In the genomic region with DNA sequence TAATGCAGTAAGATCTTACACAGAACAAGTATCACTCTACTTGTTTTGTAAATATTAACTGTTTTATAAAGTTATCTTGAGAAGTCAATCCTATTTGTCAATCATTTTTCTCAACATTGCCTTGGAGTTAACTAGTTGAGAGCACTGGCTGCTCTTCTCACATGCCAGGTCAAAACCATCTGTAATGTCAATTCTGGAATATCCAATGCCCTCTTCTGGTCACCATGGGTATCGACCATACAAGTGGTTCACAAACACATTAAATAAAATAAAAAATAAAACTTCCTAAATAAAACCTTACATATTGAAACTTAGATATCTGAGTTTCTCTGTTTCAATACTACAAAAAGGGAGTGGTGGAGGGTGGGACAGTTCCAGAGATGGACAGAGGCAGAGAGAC, we compare ENCODE assay signal across 14 mouse cellular contexts.
DNase-seq lines count a peak whose midpoint lies in the region; ATAC-seq and TF ChIP-seq lines count a peak whose summit lies in the region.
"Had no signal": no experiment of that assay in that cellular context is flagged by ENCODE, and none has a peak within 500 bp of the region (broad histone marks: within the 10 kb centered on the region; RNA-seq: fewer than 3 reads in every experiment).

No protein-coding gene starts in this region.

- H3K9me3 ChIP-seq in kidney, postnatal 0 days (replicated peaks; ENCODE audit: low read length): no peaks in the 10 kb centered on the region
- no peaks in the 10 kb centered on the region for H3K9me3 ChIP-seq in limb, embryonic 10.5 days (replicated peaks)
- H3K9me3 ChIP-seq: embryonic facial prominence, embryonic 15.5 days; hindbrain, embryonic 12.5 days; midbrain, embryonic 15.5 days had no signal

- H3K9ac ChIP-seq in kidney, postnatal 0 days (ENCODE audit: low read depth, low read length): no peak overlapping the region
- H3K9ac ChIP-seq: embryonic facial prominence, embryonic 15.5 days; hindbrain, embryonic 12.5 days; midbrain, embryonic 15.5 days had no signal

- no peak overlapping the region for H3K4me2 ChIP-seq in kidney, postnatal 0 days (ENCODE audit: low read length)
- H3K4me2 ChIP-seq: embryonic facial prominence, embryonic 15.5 days; hindbrain, embryonic 12.5 days; midbrain, embryonic 15.5 days had no signal

- H3K27me3 ChIP-seq in kidney, postnatal 0 days (ENCODE audit: insufficient read depth, low read length): no peaks in the 10 kb centered on the region
- H3K27me3 ChIP-seq in limb, embryonic 10.5 days (ENCODE audit: low read depth, poor library complexity, severe bottlenecking): no peaks in the 10 kb centered on the region
- H3K27me3 ChIP-seq: embryonic facial prominence, embryonic 15.5 days; hindbrain, embryonic 12.5 days; midbrain, embryonic 15.5 days had no signal

- no peak overlapping the region for H3K27ac ChIP-seq in kidney, postnatal 0 days
- no peak overlapping the region for H3K27ac ChIP-seq in limb, embryonic 10.5 days
- H3K27ac ChIP-seq: embryonic facial prominence, embryonic 15.5 days; hindbrain, embryonic 12.5 days; midbrain, embryonic 15.5 days had no signal

- H3K4me1 ChIP-seq in kidney, postnatal 0 days (replicated peaks; ENCODE audit: insufficient read depth, low read length): no peaks in the 10 kb centered on the region
- no peaks in the 10 kb centered on the region for H3K4me1 ChIP-seq in limb, embryonic 10.5 days
- H3K4me1 ChIP-seq: embryonic facial prominence, embryonic 15.5 days; hindbrain, embryonic 12.5 days; midbrain, embryonic 15.5 days had no signal

- TF ChIP-seq POLR2A in brain, embryonic 14.5 days (IDR thresholded peaks at IDR 0.05; ENCODE audit: borderline replicate concordance, extremely low read depth, insufficient read depth, insufficient read length, poor library complexity, severe bottlenecking): no peak

- H3K4me3 ChIP-seq in kidney, postnatal 0 days (replicated peaks; ENCODE audit: low read depth, low read length): no peak overlapping the region
- no peak overlapping the region for H3K4me3 ChIP-seq in limb, embryonic 10.5 days
- H3K4me3 ChIP-seq: embryonic facial prominence, embryonic 15.5 days; hindbrain, embryonic 12.5 days; midbrain, embryonic 15.5 days had no signal

- TF ChIP-seq CTCF in kidney, postnatal 0 days (IDR thresholded peaks at IDR 0.05; ENCODE audit: low read depth): peak; percentile 47
- TF ChIP-seq CTCF in brain, embryonic 14.5 days (IDR thresholded peaks at IDR 0.05; ENCODE audit: borderline replicate concordance, extremely low read depth, insufficient read depth, insufficient read length): peak; percentile 14; the same call in 1 of the 2 replicates

- peak; percentile 6 to 22 for DNase-seq in cerebellum, postnatal 10 days
- no peak for DNase-seq in cerebellum, adult 9-11 months
- DNase-seq in kidney, postnatal 0 days (ENCODE audit: low spot score): peak; percentile 1
- no peak for DNase-seq in kidney, adult 18-20 months
- DNase-seq in CD4-positive, CD25-positive, alpha-beta regulatory T cell, adult 2 months (ENCODE audit: low read depth, low spot score): peak; percentile 11
- DNase-seq in brain, embryonic 14.5 days (ENCODE audit: low read depth): peak; percentile 10
- no peak for DNase-seq in limb, embryonic 10.5 days (ENCODE audit: low spot score)
- DNase-seq: kidney, postnatal 4 days; left cerebral cortex, postnatal 4 days; lung, adult 18-20 months had no signal

- ATAC-seq in kidney, postnatal 0 days (replicated peaks; ENCODE audit: low FRiP score, low read depth): no peak
- no peak for ATAC-seq in monocyte, adult 5-6 weeks (replicated peaks; ENCODE audit: insufficient number of reproducible peaks, low FRiP score, low TSS enrichment, poor library complexity, severe bottlenecking)
- ATAC-seq: midbrain, embryonic 15.5 days had no signal

- WGBS in kidney, postnatal 0 days: 31% methylated on average over 1 of the region's 1 CpGs
- WGBS in limb, embryonic 10.5 days: 21% methylated on average over 1 of the region's 1 CpGs

- no peaks in the 10 kb centered on the region for H3K36me3 ChIP-seq in kidney, postnatal 0 days (ENCODE audit: insufficient read depth, low read length)
- no peaks in the 10 kb centered on the region for H3K36me3 ChIP-seq in limb, embryonic 10.5 days
- H3K36me3 ChIP-seq: embryonic facial prominence, embryonic 15.5 days; hindbrain, embryonic 12.5 days; midbrain, embryonic 15.5 days had no signal

Comparison
In these comparisons a context has a peak if more than half of its experiments do, and no peak if none do; other contexts are left out.
1. DNase-seq: peak in cerebellum, postnatal 10 days (2 of 2), kidney, postnatal 0 days (single experiment), CD4-positive, CD25-positive, alpha-beta regulatory T cell, adult 2 months (single experiment) and brain, embryonic 14.5 days (single experiment); none in cerebellum, adult 9-11 months (single experiment), kidney, adult 18-20 months (single experiment) and limb, embryonic 10.5 days (single experiment).